ENCODE assay signal across 8 mouse cellular contexts in the genomic region with DNA sequence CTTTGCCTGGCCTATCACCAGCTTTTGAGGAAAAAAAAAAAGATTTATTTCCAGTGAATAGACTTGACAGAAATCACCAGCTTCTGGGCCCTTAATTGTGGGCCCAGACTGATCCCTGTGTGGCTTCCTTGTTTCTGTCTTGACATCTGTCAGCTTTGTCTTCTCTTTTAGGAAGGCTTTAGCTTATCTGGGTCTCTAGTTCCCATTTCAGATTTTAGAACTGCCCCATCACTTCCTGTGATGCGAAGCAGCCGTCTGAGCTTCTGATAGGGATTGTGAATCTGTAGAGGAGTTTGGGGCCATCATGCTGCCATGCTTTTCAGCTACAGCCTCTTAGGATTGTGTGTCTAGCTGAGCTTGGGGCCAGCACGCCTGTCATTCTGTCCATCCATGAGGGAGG.
"Had no signal": no experiment of that assay in that cellular context is flagged by ENCODE, and none has a peak within 500 bp of the region (broad histone marks: within the 10 kb centered on the region; RNA-seq: fewer than 3 reads in every experiment).

No protein-coding gene starts in this region.

- DNase-seq: liver; liver, embryonic 13.5 days; liver, postnatal 0 days; lung, postnatal 14 days; right cerebral cortex, adult 18-20 months; right cerebral cortex, postnatal 25 days; thymus, postnatal 4 days had no signal

- ATAC-seq: liver, postnatal 0 days; midbrain, embryonic 13.5 days had no signal
